Mouse (Mus musculus): ENCODE results near the gene Gm4969. TPM values are rescaled to one million over a fixed set of nuclear protein-coding genes. Genes with fewer than 3 reads are reported as not detected.
"Not testable (repeated sequence)": the region's sequence is repeated elsewhere in the genome, so short reads cannot be mapped to it uniquely, and the experiment has no call there.

Gene Gm4969
- under 1 TPM in 1 of 2 experiments, not detected in 1; 0.27 TPM for total RNA-seq (2021)
- long read RNA-seq: 0 reads

GRCm38 (mm10) chr7:19118028-19118771 is at the start of gene Gm4969:
Gene Gm4969 (minus strand): TSS chr7:19118368.
- peak in 1 of 2 experiments; percentile 37 for DNase-seq (ENCODE audit: low spot score in 2 of 2)

- DNase-seq (ENCODE audit: low spot score in 2 of 2): no peak
These were observed 48.8 kb upstream of the Gm4969 start for GRCm38 (mm10) chr7:19166990-19167389.

- DNase-seq (ENCODE audit: low spot score in 2 of 2): no peak
These were observed 47.7 kb upstream of the Gm4969 start, which contains the start of gene Gipr for GRCm38 (mm10) chr7:19165656-19166423. Gene Gipr (minus strand): TSS chr7:19166127.

GRCm38 (mm10) chr7:19164978-19165377 is 46.8 kb upstream of the Gm4969 start:
- no peak for DNase-seq (ENCODE audit: low spot score in 2 of 2)

- DNase-seq (ENCODE audit: low spot score in 2 of 2): no peak
These were observed 46.0 kb upstream of the Gm4969 start for GRCm38 (mm10) chr7:19164189-19164588.

GRCm38 (mm10) chr7:19163752-19164151 is 45.6 kb upstream of the Gm4969 start:
- no peak for DNase-seq (ENCODE audit: low spot score in 2 of 2)

GRCm38 (mm10) chr7:19162928-19163327 is 44.8 kb upstream of the Gm4969 start:
- no peak for DNase-seq (ENCODE audit: low spot score in 2 of 2)

GRCm38 (mm10) chr7:19160115-19160514 is 41.9 kb upstream of the Gm4969 start:
- DNase-seq (ENCODE audit: low spot score in 2 of 2): no peak

- DNase-seq (ENCODE audit: low spot score in 2 of 2): no peak
These were observed 41.2 kb upstream of the Gm4969 start for GRCm38 (mm10) chr7:19159411-19159810.

- no peak for DNase-seq (ENCODE audit: low spot score in 2 of 2)
These were observed 40.4 kb upstream of the Gm4969 start for GRCm38 (mm10) chr7:19158601-19159000.

- peak; percentile 88 to 96 for DNase-seq (ENCODE audit: low spot score in 2 of 2)
These were observed 39.1 kb upstream of the Gm4969 start for GRCm38 (mm10) chr7:19157160-19157800.

- no peak for DNase-seq (ENCODE audit: low spot score in 2 of 2)
These were observed 37.8 kb upstream of the Gm4969 start for GRCm38 (mm10) chr7:19155825-19156475.

- DNase-seq (ENCODE audit: low spot score in 2 of 2): no peak
These were observed 36.6 kb upstream of the Gm4969 start for GRCm38 (mm10) chr7:19154796-19155195.

- not testable (repeated sequence) for DNase-seq (ENCODE audit: low spot score in 2 of 2)
These were observed 33.0 kb upstream of the Gm4969 start for GRCm38 (mm10) chr7:19151121-19151520.

GRCm38 (mm10) chr7:19149626-19150025 is 31.5 kb upstream of the Gm4969 start, which contains the start of gene Snrpd2:
Gene Snrpd2 (plus strand): TSS chr7:19149722.
- DNase-seq (ENCODE audit: low spot score in 2 of 2): peak; percentile 91 to 98

- DNase-seq (ENCODE audit: low spot score in 2 of 2): peak; percentile 97 to 99
These were observed 30.8 kb upstream of the Gm4969 start, which contains the start of gene Qpctl for GRCm38 (mm10) chr7:19148875-19149541. Gene Qpctl (minus strand): TSS chr7:19149291.

- DNase-seq (ENCODE audit: low spot score in 2 of 2): no peak
These were observed 30.2 kb upstream of the Gm4969 start for GRCm38 (mm10) chr7:19148180-19148874.

- DNase-seq (ENCODE audit: low spot score in 2 of 2): no peak
These were observed 29.4 kb upstream of the Gm4969 start for GRCm38 (mm10) chr7:19147497-19148045.

GRCm38 (mm10) chr7:19146793-19147192 is 28.6 kb upstream of the Gm4969 start:
- DNase-seq (ENCODE audit: low spot score in 2 of 2): no peak

- peak in 1 of 2 experiments; percentile 70 for DNase-seq (ENCODE audit: low spot score in 2 of 2)
These were observed 19.2 kb upstream of the Gm4969 start for GRCm38 (mm10) chr7:19137380-19137779.

Measured in layer of hippocampus, adult 18-20 months (tissue).